Mouse (Mus musculus) ovary, adult 18-20 months (tissue): ENCODE measurements around the gene Fbxw4.
A peak's percentile ranks its signal among the peaks of the same experiment; 100 is the strongest.

Experiments
- DNase-seq: peaks from one replicate; pipeline ENCODE4 v3.0.0; 2022; ENCODE audit warnings: low spot score, mixed read lengths

Gene Fbxw4

DNA sequence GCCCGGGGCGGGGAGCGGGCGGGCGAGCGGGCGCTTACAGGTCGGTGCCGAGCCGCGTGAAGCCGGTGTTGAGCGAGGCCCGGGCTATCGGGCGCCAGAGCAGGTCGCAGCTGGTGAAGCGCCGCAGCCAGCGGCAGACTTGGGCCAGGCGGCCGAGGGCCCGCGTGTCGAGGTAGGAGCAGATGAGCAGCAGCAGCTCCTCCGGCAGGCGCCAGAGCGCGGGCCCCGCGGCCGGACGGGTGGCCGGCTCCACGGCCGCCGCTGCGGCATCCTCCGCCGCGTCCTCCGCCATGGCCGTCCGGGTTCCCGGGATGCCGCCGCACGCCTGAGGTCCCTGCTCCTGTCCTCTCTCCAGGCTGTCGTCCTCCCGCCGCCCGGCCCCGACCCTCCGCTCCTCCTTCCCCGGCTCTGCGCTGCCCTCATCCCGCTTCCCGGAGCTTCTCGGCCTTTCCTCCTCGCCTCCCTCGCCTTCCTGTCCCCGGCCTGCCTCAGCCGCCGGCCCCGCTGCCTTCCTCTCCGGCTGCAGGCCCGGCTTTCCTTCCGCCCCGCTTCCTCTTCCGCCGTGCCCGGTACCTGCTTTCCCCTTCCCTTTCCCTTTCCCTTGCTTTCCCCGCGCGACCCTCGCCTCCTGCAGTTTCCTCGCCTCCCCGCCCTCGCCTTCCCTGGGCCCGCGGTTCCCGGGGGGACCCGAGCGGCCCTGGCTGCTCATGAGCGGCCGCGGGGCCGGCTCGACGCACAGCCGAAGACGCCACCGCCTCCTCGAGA lies at the start of gene Fbxw4:
Gene Fbxw4 (minus strand): TSS at position 575 of the 765 bp plus-strand sequence.
- peak; percentile 19 for DNase-seq

DNA sequence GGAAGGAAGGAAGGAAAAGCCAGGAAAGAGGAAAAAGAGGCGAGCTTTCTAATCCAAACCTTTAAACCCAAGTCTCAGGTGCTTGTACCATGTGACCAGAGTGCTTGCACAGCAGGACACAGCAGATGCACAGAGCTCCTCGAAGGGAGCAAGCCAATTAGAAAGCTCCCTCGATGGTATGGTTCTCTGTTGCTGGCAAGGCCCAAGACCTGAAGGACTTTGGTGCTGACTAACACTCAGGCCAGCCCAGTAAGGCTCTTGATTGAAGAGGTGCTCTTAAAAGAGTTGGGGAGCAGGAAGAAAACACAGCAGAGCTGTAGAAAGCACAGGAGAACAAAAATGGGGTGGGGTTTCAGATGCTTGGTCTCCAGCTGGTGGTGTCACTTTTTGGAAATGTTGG lies 48.6 kb upstream of the Fbxw4 start:
- no peak for DNase-seq

DNA sequence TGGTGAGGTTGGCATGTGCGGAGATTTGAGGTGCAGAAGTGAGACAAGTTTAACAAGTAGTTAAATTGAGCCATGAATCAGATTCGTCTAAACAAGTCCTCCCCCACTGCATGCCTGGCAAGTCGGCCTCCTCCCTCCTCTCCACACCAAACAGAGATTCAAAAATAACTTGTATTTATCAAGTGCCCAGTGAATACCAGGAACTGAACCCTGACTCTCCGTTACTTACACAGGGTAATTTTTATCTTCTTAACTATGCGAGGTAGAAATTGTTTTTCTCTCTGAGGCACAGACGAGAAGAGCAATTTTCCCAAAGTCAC lies 36.1 kb upstream of the Fbxw4 start:
- peak; percentile 28 for DNase-seq

DNA sequence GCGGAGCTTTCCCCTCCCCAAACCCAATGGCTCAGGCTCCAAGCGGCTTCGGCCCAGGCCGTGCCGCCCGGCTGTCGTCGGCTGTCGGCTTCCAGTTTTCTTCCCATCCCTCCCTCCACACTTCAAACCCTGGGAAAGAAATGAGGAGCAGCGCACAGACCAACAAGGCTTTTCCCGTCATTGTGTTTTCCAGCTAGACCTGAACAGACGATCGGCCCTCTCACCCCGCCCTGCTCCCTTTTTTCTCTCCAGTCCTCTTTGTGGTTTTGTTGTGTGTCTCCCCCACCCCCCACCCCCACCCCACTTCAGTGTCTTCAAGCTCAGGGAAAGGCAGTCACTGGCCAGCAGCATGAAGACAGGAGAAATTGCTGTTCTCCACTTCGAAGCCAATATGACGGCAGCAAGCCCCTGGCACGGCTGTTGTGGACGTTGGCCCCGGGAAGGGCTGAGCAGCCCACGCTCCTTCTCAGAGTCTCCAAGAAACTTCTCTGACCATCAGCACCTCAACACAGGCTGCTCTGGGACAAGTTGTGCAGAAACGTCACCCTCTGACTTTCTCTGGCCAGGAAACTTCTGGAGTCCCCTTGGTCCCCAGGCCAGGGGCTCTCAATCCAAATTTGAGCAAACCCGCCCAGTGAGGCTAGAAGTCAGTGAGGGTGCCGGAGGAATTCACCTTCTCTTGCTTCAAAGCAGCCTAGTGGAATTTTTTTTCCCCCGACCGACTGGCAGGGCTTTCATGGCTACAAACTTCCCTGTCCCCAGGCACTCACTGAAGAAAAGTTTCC lies 35.6 kb upstream of the Fbxw4 start:
- no peak for DNase-seq

DNA sequence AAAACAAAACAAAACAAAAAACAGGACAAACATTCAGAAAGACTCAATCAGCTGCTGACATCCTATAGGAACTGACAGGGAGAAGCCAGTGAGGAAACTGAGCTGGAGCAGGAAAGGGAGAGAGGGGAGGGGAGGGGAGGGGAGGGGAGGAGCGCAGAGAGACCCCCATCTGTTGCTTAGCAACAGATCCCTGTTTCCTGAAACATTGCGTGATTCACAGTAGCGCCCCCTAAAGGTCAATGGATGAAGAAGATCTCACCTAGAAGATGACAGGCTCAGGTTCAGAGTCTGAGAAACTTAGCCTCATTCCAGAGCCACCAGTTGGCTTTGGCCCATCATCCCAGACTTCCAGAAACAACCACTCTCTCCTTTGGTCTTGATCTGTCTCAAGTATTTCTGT lies 33.9 kb upstream of the Fbxw4 start:
- DNase-seq = no peak

DNA sequence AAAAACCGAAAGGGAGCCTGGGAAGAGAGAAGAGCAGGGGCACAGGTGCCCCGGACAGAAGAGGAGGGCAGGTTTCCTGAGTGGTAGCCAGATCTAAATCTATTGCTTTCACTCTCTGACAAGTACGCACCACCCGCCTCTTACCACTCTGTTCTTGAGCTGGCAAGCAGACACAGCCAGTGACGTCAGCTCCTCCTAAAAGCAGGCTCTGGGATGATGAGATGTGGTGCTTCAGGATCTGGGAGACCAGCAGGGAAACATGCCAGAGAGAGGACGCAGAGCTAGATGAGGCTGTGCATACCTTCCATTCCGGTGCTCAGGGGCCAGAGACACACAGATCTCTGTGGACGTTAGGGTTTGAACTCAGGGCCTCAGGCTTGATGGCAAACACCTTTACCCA lies 32.1 kb upstream of the Fbxw4 start:
- DNase-seq = no peak

DNA sequence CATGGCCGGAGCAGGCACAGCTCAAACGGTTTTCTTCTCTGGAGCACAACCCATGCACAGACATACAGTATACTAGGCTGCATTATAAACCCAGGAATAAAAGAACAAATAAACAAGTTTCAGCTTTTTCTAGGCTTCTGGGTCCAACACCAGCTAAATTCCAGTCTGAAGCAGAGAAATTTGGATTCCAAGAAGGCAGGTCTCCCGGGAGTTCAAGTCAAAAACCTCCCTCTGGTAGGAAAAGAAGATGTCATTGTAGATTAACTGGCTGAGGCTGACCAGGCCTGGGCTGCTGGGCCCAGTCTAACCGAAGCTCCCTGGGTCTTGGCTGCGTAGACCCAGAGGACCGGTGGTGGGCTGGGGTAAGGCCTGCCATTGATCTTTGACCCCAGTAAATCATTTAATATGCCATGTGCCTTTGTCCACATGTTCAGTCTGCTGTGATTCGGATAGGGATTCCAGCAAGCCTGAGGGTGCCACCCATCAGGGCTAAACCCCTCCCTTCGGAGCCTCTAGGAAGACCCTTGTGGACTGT lies 31.0 kb upstream of the Fbxw4 start:
- DNase-seq = no peak

DNA sequence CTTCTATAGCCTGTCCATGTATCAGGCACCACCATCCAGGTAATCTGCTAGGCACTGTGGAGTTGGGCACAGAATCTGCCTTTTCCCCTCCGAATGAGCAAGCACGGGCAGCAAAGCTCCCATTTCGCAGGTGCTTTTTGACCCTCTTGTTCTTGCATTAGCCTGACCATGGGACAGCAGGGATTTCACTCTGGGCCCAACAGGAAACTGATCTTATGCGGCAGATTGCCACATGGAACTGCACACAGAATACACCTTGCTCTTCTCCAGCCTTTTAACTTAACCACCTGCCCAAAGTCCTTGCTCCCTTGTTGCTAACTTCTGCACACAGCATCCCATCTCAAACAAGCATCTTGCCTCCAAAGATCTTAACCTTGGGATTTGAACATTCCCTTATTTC lies 26.9 kb upstream of the Fbxw4 start:
- no peak for DNase-seq

DNA sequence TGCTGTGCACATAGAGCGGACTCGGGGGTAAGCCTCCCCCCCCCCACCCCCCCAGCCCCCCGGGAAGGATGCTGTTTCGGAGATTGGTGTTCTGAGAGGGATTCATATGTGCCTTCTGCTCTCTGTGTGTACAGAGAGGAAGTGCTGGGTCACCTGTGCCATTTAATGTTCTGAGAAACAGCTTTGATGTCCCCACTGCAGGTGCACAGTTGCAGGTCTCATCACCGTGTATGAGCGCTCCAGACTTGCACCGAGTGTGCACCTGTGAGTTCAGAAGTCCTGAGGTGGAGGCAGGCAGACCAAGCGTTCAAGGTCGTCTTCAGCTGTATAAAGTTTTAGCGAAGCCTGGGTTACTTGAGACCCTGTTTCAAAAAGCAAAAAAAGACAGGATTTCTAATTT lies 23.6 kb upstream of the Fbxw4 start:
- no peak for DNase-seq

DNA sequence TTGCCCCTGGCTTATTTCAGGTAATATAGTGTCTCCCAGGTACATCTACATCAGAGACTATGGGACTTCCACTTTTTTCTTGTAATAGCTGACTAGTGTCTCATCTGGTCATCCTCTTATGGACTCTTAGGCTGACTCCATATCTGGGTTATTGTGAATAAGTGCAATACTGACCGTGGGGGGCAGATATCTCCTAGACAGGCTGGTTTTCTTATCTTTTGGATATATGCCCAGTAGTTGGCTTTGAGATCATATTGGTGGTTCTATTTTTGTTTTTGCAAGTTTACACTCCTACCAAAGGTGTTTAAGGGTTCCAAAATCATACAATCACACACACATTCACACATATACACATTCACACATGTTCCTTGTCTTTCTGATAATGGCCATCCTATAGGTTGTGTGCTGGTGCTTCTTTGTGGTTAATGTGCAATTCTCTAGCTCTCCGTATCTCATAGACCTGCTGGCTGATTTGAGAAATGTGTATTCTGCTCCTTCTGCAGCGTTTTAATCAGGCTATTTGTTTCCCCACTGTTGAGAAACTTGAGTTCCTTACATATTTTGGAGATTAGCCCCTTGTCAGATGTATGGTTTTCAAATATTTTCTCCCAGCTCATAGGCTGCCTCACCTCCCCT lies 20.5 kb upstream of the Fbxw4 start:
- no peak for DNase-seq

DNA sequence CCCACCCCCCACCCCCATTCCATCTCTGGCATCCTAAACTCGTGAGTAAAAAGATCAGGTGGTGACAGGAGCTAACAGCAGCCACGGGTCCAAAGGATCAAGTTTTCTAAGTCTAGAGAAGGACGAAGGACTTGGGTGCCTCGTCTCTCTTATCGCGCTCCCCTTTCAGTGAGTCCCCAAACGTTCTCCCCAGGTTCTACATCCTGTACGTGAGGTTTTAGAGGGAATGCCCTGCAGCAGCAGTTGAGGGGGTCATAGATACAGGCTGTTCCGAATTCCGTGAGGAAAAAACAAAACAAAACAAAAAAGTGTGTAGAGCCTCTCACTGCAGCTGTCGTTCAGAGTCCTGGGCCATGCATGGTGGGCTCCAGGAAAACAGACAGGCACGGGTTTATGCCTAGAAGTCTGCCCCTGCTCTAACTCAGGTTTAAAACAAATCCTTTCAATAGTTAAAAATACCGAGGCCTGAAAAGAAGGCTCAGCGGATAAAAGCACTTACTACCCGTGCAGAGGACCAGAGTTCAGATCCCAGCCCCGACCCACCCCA lies 16.7 kb upstream of the Fbxw4 start:
- DNase-seq = no peak

DNA sequence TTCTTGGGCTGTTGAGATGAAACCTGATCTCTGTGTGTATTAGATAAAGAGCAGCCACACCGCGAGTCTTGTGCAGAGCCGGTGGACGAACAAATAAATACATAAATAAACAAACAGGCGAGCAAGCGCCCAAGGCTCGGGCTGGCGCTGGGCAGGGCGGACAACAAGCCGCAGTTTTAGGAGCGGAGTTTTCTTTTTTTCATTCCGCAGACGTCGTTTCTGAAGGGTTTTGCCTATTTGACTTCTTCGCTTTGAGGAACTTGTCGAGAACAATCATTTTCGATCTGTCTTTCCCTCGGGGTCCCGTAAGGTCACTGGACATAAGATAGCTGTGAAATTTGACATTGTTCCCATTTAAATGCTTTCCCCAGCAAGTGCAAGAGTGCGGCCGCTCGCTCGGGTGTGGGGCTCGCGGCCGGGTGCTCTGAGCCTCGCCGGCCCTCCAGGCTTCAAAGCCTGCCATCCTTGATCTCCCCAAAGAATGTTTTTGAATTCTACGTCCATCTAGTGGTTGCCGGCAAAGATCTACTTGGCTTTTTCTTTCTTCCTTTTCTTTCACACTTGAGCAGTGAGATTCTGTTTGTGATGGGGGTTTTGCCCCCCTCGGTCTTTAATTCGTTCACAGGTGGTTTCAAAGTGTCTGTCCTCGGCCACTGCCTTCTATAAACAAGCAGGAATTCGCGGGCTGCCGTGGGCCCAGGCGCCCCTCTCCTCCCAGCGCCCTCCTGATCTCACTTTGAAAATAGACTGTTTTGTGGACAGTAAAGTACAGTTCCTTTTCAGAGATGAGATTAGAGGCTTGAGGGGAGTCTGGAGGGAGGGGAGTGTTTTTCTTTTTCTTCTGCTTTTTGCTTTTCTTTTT lies 15.8 kb upstream of the Fbxw4 start:
- DNase-seq = no peak

DNA sequence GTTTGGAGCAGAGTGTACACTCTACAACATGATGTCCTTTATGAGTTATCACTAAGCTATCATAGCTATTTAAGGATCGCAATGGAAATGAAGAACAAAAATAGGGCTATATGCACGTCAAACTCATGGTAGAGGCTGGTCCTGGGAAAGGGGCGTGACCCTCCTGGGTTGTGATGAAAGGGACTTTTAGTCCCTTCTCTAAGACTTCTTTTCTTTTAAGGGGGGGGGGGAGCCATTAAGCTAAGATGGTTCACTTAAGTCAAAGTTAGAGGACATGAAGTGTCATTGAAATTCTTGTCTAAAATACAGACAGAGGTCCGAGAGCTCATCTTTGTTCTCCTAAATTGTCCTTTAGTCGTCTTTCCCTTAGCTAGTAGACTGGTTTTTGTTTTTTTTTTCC lies 15.1 kb upstream of the Fbxw4 start:
- DNase-seq = no peak

DNA sequence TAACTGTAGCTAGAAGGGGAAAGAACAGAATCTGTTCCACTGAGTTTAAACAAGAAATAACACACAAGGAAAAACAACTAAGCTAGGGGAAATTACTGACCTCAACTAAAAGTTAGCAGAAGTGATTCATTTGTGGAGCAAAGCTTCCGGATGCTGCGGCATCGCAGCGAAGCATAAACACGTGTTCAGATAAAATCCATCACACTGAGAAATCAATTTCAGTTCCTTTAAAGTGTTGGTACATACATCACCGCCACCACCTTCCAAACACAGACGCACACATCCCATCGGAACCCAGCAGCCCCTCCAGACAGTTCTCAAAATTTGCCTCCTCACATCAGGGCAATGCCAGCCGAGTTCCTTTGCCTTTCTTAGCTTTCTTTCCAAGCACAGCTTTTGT lies 12.9 kb upstream of the Fbxw4 start:
- no peak for DNase-seq

DNA sequence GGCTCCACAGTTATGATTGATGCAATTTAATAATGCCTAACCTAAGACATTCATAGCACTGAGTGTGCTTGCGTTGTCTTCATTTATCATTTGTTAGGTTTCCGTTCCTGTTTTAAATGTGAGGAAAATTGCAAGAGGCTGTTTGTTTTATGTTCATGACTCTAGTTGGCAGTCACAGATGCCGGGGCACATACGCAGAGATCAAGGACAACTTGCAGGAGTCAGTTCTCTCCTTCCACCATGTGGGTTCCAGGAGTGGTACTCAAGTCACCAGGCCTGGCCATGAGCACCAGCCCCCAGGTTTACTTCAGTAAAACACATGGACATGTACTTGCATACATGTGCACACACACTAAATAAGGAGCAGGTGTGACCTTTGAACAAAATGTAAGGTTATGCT lies 8.9 kb upstream of the Fbxw4 start:
- no peak for DNase-seq

DNA sequence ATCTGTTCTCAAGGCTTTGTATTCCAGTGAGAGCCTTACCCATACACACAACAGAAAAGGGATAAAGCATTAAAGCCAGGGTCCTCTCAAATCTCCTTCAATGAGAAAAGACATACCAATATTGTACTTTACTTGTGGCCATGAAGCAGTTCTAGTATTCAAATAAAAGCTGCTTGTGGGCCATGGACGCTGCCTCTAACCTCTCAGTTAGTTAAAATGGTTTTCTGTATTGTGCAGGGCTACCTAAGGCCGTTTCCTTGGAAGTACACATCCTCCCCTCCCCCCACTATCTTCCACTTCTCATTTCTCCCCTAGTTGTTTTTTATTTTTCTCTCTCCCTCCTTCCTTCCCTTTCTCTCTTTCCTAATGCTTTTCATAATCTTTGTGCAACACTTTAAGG lies 3.7 kb upstream of the Fbxw4 start:
- DNase-seq = no peak

DNA sequence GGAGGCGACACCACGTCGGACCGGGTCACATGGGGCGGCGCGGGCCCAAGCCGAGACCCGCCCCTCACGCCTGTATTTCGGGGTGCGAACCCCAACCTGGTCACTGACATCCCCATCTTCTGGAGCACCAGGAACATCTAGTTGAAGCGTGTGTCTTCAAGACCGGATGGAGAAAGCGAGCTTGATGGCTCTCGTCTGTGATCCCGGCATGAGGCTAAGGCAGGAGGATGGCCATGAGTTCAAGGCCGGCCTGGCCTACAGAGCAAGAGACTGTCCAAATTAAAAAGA lies 335 bp upstream of the Fbxw4 start:
- peak; percentile 37 for DNase-seq

DNA sequence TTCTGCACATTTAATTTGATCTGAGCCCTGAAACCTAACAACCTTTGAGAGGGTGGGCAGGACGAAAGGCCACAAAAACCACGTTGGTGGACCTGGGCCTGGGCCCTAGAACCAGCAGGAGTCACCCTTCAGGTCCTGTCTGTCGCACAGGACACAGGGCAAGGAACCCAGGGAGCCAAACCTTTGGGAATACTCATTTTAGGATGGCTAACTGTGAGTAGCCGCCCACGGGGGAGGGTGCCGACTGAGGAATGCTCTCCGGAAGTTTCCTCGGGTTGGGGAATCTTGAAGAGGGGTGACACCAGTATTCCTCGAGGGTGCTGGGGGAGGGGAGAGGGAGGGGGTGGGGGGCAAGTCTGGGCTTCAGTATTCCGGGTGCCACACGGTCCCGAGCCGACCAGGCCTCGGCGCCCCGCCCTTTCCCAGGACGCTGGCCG lies 793 bp downstream of the Fbxw4 start:
- DNase-seq = peak; percentile 8

DNA sequence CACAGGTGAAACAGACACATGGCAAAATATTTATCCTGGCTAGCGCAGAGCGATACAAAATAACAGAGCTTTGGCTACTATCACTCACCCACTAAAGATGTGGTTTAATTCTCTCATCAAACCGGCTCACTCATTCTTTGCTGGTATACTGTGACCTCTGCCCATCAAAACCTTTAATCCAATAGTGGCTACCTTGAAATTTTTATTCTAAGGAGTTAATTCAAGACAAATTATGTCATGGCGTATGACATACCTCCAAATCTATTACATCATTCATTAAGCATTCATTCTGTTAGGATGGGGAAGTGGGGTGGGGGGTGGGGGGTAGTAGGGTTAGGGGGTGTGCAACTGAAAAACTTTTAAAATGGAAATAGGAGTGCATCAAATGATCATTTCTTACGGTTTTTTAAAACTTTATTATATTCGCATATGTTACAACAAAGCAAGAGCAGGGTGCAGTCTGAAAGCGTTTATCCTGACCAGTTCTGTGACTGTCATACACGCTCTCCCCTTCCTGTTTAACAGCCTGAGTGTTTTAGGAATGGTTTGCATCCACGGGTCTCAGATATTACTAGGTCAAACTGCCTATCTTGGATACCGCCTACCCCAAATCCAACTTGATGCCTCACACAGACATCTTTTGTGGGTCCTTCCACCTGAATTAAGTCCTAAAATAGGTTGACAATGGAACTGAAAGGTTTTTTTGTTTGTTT lies 1.4 kb downstream of the Fbxw4 start:
- DNase-seq = no peak

DNA sequence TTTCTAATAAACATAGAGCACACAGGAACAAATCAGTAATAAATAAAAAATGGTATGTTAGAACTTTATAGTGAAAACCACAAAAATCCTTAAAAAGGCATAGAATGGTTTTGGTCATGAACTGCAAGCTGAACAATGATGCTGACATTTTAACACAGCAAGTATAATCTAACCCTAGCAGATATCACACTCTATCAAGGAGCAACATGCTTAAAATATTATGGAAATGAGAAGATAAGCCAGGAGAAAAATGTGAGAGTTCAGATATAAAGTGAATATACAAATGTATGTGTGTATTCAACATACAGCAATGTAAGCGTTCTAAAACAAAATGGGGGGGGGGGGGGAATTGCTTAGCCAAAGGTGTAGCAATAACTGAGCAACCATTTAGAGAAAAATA lies 2.3 kb downstream of the Fbxw4 start:
- no peak for DNase-seq
